Mouse (Mus musculus) hematopoietic stem cell, adult 5-6 weeks (primary cell): ENCODE data around the gene Jag2. TPM values are rescaled to one million over a fixed set of nuclear protein-coding genes. Genes with fewer than 3 reads are reported as not detected.

Experiments used
- ATAC-seq, 2 experiments: fragments of 125-278 bp in 1 of 2; replicated peaks in 1 of 2; 2 replicates each; pipeline ENCODE4 v1.8.0; 2016 to 2017; ENCODE audit warnings: inconsistent platforms in 2 of 2, mild to moderate bottlenecking in 2 of 2, moderate number of reproducible peaks in 2 of 2, low read depth in 1 of 2, moderate TSS enrichment in 1 of 2; ENCODE audit not compliant: low FRiP score in 2 of 2, poor library complexity in 2 of 2, severe bottlenecking in 2 of 2, insufficient read depth in 1 of 2, low TSS enrichment in 1 of 2
- total RNA-seq: library from RNA; stranded (forward); fragments of 172-1452, 232-1000 nt; gene quantifications from 2 replicates; pipeline ENCODE4 v1.2.3, GENCODE M21; 2017

The Jag2 gene
- total RNA-seq, 1 experiment from 2014 or later: 28.7 TPM

GRCm38 (mm10) chr12:112916698-112917400 lies 12.7 kb downstream of the Jag2 start:
- no peak for ATAC-seq

- no peak for ATAC-seq
Observed at GRCm38 (mm10) chr12:112915587-112915986, 14.0 kb downstream of the Jag2 start.

- peak in 1 of 2 experiments; percentile 15; a peak in 1 of 4 replicates for ATAC-seq
Observed at GRCm38 (mm10) chr12:112914527-112914926, 15.0 kb downstream of the Jag2 start.

GRCm38 (mm10) chr12:112912951-112913745 lies 16.4 kb downstream of the Jag2 start:
- no peak for ATAC-seq

- no peak for ATAC-seq
Observed at GRCm38 (mm10) chr12:112911701-112912100, 17.9 kb downstream of the Jag2 start.

- no peak for ATAC-seq
Observed at GRCm38 (mm10) chr12:112908991-112909390, 20.6 kb downstream of the Jag2 start.

GRCm38 (mm10) chr12:112905001-112905400 lies 24.6 kb downstream of the Jag2 start:
- ATAC-seq: no peak

GRCm38 (mm10) chr12:112903941-112904340 lies 25.6 kb downstream of the Jag2 start:
- ATAC-seq: no peak

GRCm38 (mm10) chr12:112900641-112901040 lies 28.9 kb downstream of the Jag2 start:
- ATAC-seq: no peak

- ATAC-seq: no peak
Observed at GRCm38 (mm10) chr12:112898960-112899359, 30.6 kb downstream of the Jag2 start.

- ATAC-seq: no peak
Observed at GRCm38 (mm10) chr12:112898351-112898750, 31.2 kb downstream of the Jag2 start.

- peak; percentile 63 to 70 for ATAC-seq
Observed at GRCm38 (mm10) chr12:112897522-112898212, 31.9 kb downstream of the Jag2 start.

- ATAC-seq: peak; percentile 57 to 61
Observed at GRCm38 (mm10) chr12:112894969-112895368, 34.6 kb downstream of the Jag2 start.

- ATAC-seq: peak in 1 of 2 experiments; percentile 52; a peak in 2 of 4 replicates
Observed at GRCm38 (mm10) chr12:112894303-112894884, 35.2 kb downstream of the Jag2 start.

GRCm38 (mm10) chr12:112885465-112885864 lies 44.1 kb downstream of the Jag2 start:
- ATAC-seq: no peak

- ATAC-seq: no peak
Observed at GRCm38 (mm10) chr12:112881301-112881815, 48.2 kb downstream of the Jag2 start.

GRCm38 (mm10) chr12:112880661-112881060 lies 48.9 kb downstream of the Jag2 start:
- no peak for ATAC-seq
